Mouse (Mus musculus): ENCODE results near the gene Tex21.

GRCm38 (mm10) chr12:76263876-76264275, 17.3 kb upstream of the Tex21 start:
- TF ChIP-seq POLR2A (IDR thresholded peaks at IDR 0.05; ENCODE audit: borderline replicate concordance, insufficient read depth, low read length) (no peak), CTCF (IDR thresholded peaks at IDR 0.05; ENCODE audit: borderline replicate concordance, insufficient read depth, low read depth, low read length) (no peak)
